Mouse (Mus musculus) CH12.LX (cell line): ENCODE results near the gene Rras. TPM values are rescaled to one million over a fixed set of nuclear protein-coding genes. Genes with fewer than 3 reads are reported as not detected.
A peak's percentile ranks its signal among the peaks of the same experiment; 100 is the strongest.

Experiments
- DNase-seq: peaks from one replicate; pipeline ENCODE4 v3.0.0-alpha.2; 2013; ENCODE audit errors: extremely low read depth
- H3K27ac ChIP-seq: 2 replicates; pipeline ENCODE4 v1.5.1; 2012; ENCODE audit warnings: low read depth, mild to moderate bottlenecking, control low read depth, moderate library complexity; ENCODE audit not compliant: insufficient read depth
- H3K27me3 ChIP-seq: replicated peaks from 2 replicates; pipeline ENCODE3; 2012; ENCODE audit warnings: inconsistent platforms
- H3K36me3 ChIP-seq, 2 experiments: replicated peaks in 1 of 2; 2 replicates each; pipeline versions ENCODE3 to v1.6.1; 2012; ENCODE audit warnings: inconsistent platforms in 1 of 2, low read length in 1 of 2, mild to moderate bottlenecking in 1 of 2, mixed read lengths in 1 of 2, moderate library complexity in 1 of 2; ENCODE audit not compliant: control insufficient read depth in 1 of 2, insufficient read depth in 1 of 2
- H3K4me1 ChIP-seq, 2 experiments: 2 replicates each; pipeline ENCODE4 v1.6.1; 2012; ENCODE audit warnings: inconsistent platforms in 1 of 2, moderate library complexity in 1 of 2; ENCODE audit not compliant: insufficient read depth in 2 of 2, control insufficient read depth in 1 of 2
- H3K4me2 ChIP-seq: 2 replicates; pipeline ENCODE4 v1.6.1; 2012; ENCODE audit warnings: low read depth, mild to moderate bottlenecking, control low read depth; ENCODE audit not compliant: poor library complexity, insufficient read depth, severe bottlenecking
- H3K4me3 ChIP-seq, 3 experiments: fragments of 150-350 bp in 1 of 3; sonication (generic) in 1 of 3; replicated peaks in 1 of 3; 2 replicates each; pipeline versions ENCODE3 to v1.5.1; 2011 to 2012; ENCODE audit warnings: low read depth in 2 of 3, low read length in 2 of 3, mild to moderate bottlenecking in 2 of 3, moderate library complexity in 2 of 3, control low read depth in 1 of 3, improper control_type of control experiment in 1 of 3, inconsistent platforms in 1 of 3, mixed read lengths in 1 of 3; ENCODE audit not compliant: poor library complexity in 1 of 3
- H3K79me2 ChIP-seq: replicated peaks from 2 replicates; pipeline ENCODE4 v1.6.1; 2012; ENCODE audit warnings: mild to moderate bottlenecking, moderate library complexity; ENCODE audit not compliant: control insufficient read depth, poor library complexity, insufficient read depth, severe bottlenecking; ENCODE audit errors: extremely low read depth
- H3K9ac ChIP-seq: 2 replicates; pipeline ENCODE4 v1.6.1; 2012; ENCODE audit warnings: low read depth, mild to moderate bottlenecking, control low read depth, moderate library complexity; ENCODE audit not compliant: insufficient read depth
- H3K9me3 ChIP-seq: replicated peaks from 2 replicates; pipeline ENCODE3; 2012; ENCODE audit warnings: low read length, inconsistent platforms, mixed read lengths
- BHLHE40 ChIP-seq: IDR thresholded peaks from 2 replicates; pipeline ENCODE4 v1.6.1; 2011; ENCODE audit warnings: mild to moderate bottlenecking, low read depth, low read length, improper control_type of control experiment
- CHD1 ChIP-seq: IDR thresholded peaks from 2 replicates; pipeline ENCODE4 v1.6.1; 2012; ENCODE audit warnings: low read depth, low read length, improper control_type of control experiment, inconsistent platforms
- CHD2 ChIP-seq: IDR thresholded peaks from 2 replicates; pipeline ENCODE4 v1.6.1; 2011; ENCODE audit warnings: low read length, improper control_type of control experiment
- CTCF ChIP-seq, 2 experiments: IDR thresholded peaks in 1 of 2; conservative IDR thresholded peaks in 1 of 2; 2 replicates each; pipeline ENCODE4 v1.5.1; 2011 to 2012; ENCODE audit warnings: low read depth in 2 of 2, low read length in 2 of 2, improper control_type of control experiment in 1 of 2, inconsistent platforms in 1 of 2, mild to moderate bottlenecking in 1 of 2, moderate library complexity in 1 of 2
- E2F4 ChIP-seq: IDR thresholded peaks from 2 replicates; pipeline ENCODE4 v1.6.1; 2011; ENCODE audit warnings: low read depth, low read length, improper control_type of control experiment; ENCODE audit not compliant: insufficient replicate concordance
- ELF1 ChIP-seq: IDR thresholded peaks from 2 replicates; pipeline ENCODE4 v1.6.1; 2014; ENCODE audit warnings: low read depth, mild to moderate bottlenecking, inconsistent platforms, low read length, improper control_type of control experiment
- EP300 ChIP-seq: IDR thresholded peaks from 2 replicates; pipeline ENCODE4 v1.6.1; 2011; ENCODE audit warnings: low read length, improper control_type of control experiment
- ETS1 ChIP-seq: conservative IDR thresholded peaks from 2 replicates; pipeline ENCODE4 v1.6.1; 2012; ENCODE audit warnings: low read depth, mild to moderate bottlenecking, inconsistent platforms, low read length, improper control_type of control experiment, moderate library complexity
- GABPA ChIP-seq: IDR thresholded peaks from 2 replicates; pipeline ENCODE4 v1.6.1; 2012; ENCODE audit warnings: low read depth, low read length, improper control_type of control experiment, inconsistent platforms; ENCODE audit not compliant: insufficient replicate concordance
- JUND ChIP-seq: conservative IDR thresholded peaks from 2 replicates; pipeline ENCODE4 v1.6.1; 2011; ENCODE audit warnings: low read depth, low read length, improper control_type of control experiment
- KAT2A ChIP-seq: IDR thresholded peaks from 2 replicates; pipeline ENCODE4 v1.6.1; 2012; ENCODE audit warnings: low read length, improper control_type of control experiment, inconsistent platforms; ENCODE audit not compliant: insufficient replicate concordance
- MAFK ChIP-seq: IDR thresholded peaks from 2 replicates; pipeline ENCODE4 v1.6.1; 2011; ENCODE audit warnings: low read length, improper control_type of control experiment; ENCODE audit not compliant: insufficient replicate concordance
- MAX ChIP-seq: IDR thresholded peaks from 2 replicates; pipeline ENCODE4 v1.6.1; 2011; ENCODE audit warnings: low read length, improper control_type of control experiment
- MAZ ChIP-seq: IDR thresholded peaks from 2 replicates; pipeline ENCODE4 v1.6.1; 2012; ENCODE audit warnings: low read depth, mild to moderate bottlenecking, inconsistent platforms, low read length, improper control_type of control experiment, moderate library complexity
- MEF2A ChIP-seq: IDR thresholded peaks from 2 replicates; pipeline ENCODE4 v1.6.1; 2014; ENCODE audit warnings: low read depth, mild to moderate bottlenecking, inconsistent platforms, low read length, improper control_type of control experiment, borderline replicate concordance
- MXI1 ChIP-seq: IDR thresholded peaks from 2 replicates; pipeline ENCODE4 v1.6.1; 2011; ENCODE audit warnings: mild to moderate bottlenecking, low read depth, low read length, improper control_type of control experiment
- MYC ChIP-seq: IDR thresholded peaks from 2 replicates; pipeline ENCODE4 v1.6.1; 2011; ENCODE audit warnings: low read depth, mild to moderate bottlenecking, improper control_type of control experiment, low read length
- PAX5 ChIP-seq: IDR thresholded peaks from 2 replicates; pipeline ENCODE4 v1.6.1; 2012; ENCODE audit warnings: low read length, inconsistent platforms, mixed read lengths
- POLR2A ChIP-seq: IDR thresholded peaks from 2 replicates; pipeline ENCODE4 v1.6.1; 2011; ENCODE audit warnings: low read depth, mild to moderate bottlenecking, improper control_type of control experiment, low read length
- RAD21 ChIP-seq: IDR thresholded peaks from 2 replicates; pipeline ENCODE4 v1.6.1; 2011; ENCODE audit warnings: low read depth, mild to moderate bottlenecking, low read length, improper control_type of control experiment, moderate library complexity
- SIN3A ChIP-seq: IDR thresholded peaks from 2 replicates; pipeline ENCODE4 v1.6.1; 2012; ENCODE audit warnings: low read length, improper control_type of control experiment, inconsistent platforms
- SMC3 ChIP-seq: IDR thresholded peaks from 2 replicates; pipeline ENCODE4 v1.6.1; 2011; ENCODE audit warnings: low read depth, low read length, improper control_type of control experiment
- TCF12 ChIP-seq: IDR thresholded peaks from 2 replicates; pipeline ENCODE4 v1.6.1; 2014; ENCODE audit warnings: low read depth, mild to moderate bottlenecking, inconsistent platforms, low read length, improper control_type of control experiment
- UBTF ChIP-seq: IDR thresholded peaks from 2 replicates; pipeline ENCODE4 v1.6.1; 2012; ENCODE audit warnings: low read depth, mild to moderate bottlenecking, inconsistent platforms, low read length, improper control_type of control experiment, moderate library complexity
- USF1 ChIP-seq: IDR thresholded peaks from 2 replicates; pipeline ENCODE4 v1.6.1; 2014; ENCODE audit warnings: low read depth, mild to moderate bottlenecking, inconsistent platforms, low read length, improper control_type of control experiment
- USF2 ChIP-seq: conservative IDR thresholded peaks from 2 replicates; pipeline ENCODE4 v1.6.1; 2011; ENCODE audit warnings: low read depth, low read length, improper control_type of control experiment
- ZC3H11A ChIP-seq: IDR thresholded peaks from 2 replicates; pipeline ENCODE4 v1.6.1; 2012; ENCODE audit warnings: low read depth, mild to moderate bottlenecking, inconsistent platforms, low read length, improper control_type of control experiment
- ZKSCAN1 ChIP-seq: IDR thresholded peaks from 2 replicates; pipeline ENCODE4 v1.6.1; 2012; ENCODE audit warnings: low read depth, inconsistent platforms, low read length, improper control_type of control experiment, borderline replicate concordance
- ZMIZ1 ChIP-seq: IDR thresholded peaks from 2 replicates; pipeline ENCODE4 v1.6.1; 2012; ENCODE audit warnings: low read depth, mild to moderate bottlenecking, inconsistent platforms, low read length, improper control_type of control experiment
- ZNF384 ChIP-seq: IDR thresholded peaks from 2 replicates; pipeline ENCODE4 v1.6.1; 2012; ENCODE audit warnings: low read depth, low read length, improper control_type of control experiment, inconsistent platforms
- dilution Hi-C: fragments of 300-500 bp; cut with MboI; formaldehyde crosslinking; loops from 2 replicates; pipeline ENCODE4 v1.14.3; 2020; ENCODE audit warnings: low sequenced_read_pairs; ENCODE audit not compliant: extremely low pct_unique_long_range_greater_than_20kb, extremely low pct_ligation_motif_present
- in situ Hi-C: fragments of 300-500 bp; cut with MboI; formaldehyde crosslinking; loops from 3 replicates; pipeline ENCODE4 v1.14.3; 2019; ENCODE audit warnings: low sequenced_read_pairs, low pct_ligation_motif_present, low pct_unique_long_range_greater_than_20kb, mixed read lengths
- polyA plus RNA-seq: library from polyadenylated mRNA; unstranded; fragments of >175 nt; gene quantifications from 2 replicates; pipeline ENCODE4 v1.2.1, GENCODE M21; 2012; ENCODE audit warnings: low read depth; ENCODE audit not compliant: insufficient read length
- total RNA-seq, 2 experiments: library from RNA; depleted of rRNA; stranded (reverse); fragments of 300-350 nt in 1 of 2; fragments of >200 nt in 1 of 2; gene quantifications; 2 replicates each; pipeline ENCODE4 v1.2.3; 2012 to 2014

Rras gene
- total and polyA plus RNA-seq, 3 experiments, result 7.2 to 19.8 (median 10.6) TPM

GRCm38 (mm10) chr7:44984833-44985164 is 33.0 kb upstream of the Rras start:
- dilution Hi-C loops, result no loop called here
- in situ Hi-C loops, result loop anchor here (5.0 kb wide), 1 partner anchor 63 kb away; no protein-coding TSS in a partner anchor
- H3K4me3 ChIP-seq, result peak overlapping the region in 2 of 3 experiments; percentile 87 to 99

GRCm38 (mm10) chr7:44985595-44986191 is 32.1 kb upstream of the Rras start:
- in situ Hi-C loops, result loop anchor here (5.0 kb wide), 1 partner anchor 62 kb away; no protein-coding TSS in a partner anchor
- dilution Hi-C loops, result no loop called here
- Histone ChIP-seq H3K4me2 (peak overlapping the region; percentile 60), H3K9ac (peak overlapping the region; percentile 92), H3K9me3 (no peaks in the 10 kb centered on the region), H3K27ac (peak overlapping the region; percentile 60), H3K27me3 (no peaks in the 10 kb centered on the region), H3K79me2 (peaks cover 55% of the 10 kb centered on the region), H3K4me3 (peak overlapping the region; percentile 87 to 99 (median 94)), H3K36me3 (peaks cover 19 to 45% of the 10 kb centered on the region in 2 experiments), H3K4me1 (peaks cover 12 to 46% of the 10 kb centered on the region in 2 experiments)
- TF ChIP-seq BHLHE40 (peak; percentile 72), POLR2A (no peak), RAD21 (no peak), ZMIZ1 (0 out of 2 replicates have a peak, but pooled peaks have one; percentile 16), CHD1 (no peak; the same call in 1 of the 2 replicates), SIN3A (peak; percentile 94), MYC (peak; percentile 87), UBTF (no peak), MXI1 (peak; percentile 94), USF1 (0 out of 2 replicates have a peak, but pooled peaks have one; percentile 2), ZKSCAN1 (no peak), KAT2A (no peak), MEF2A (peak; percentile 45; the same call in 1 of the 2 replicates), CHD2 (peak; percentile 80), MAX (peak; percentile 93), ZC3H11A (no peak), CTCF (conservative IDR thresholded peaks at IDR 0.05 in 1 of 2, IDR thresholded peaks at IDR 0.05 in 1 of 2; ENCODE audit: low read depth in 2 of 2, low read length in 2 of 2) (peak in 1 of 2 experiments; percentile 50; a peak in 2 of 4 replicates), TCF12 (no peak), ETS1 (peak; percentile 21; the same call in 1 of the 2 replicates), E2F4 (no peak)
- peak; percentile 82 for DNase-seq

More at GRCm38 (mm10) chr7:44984833-44985164, 33.0 kb upstream of the Rras start:
- H3K79me2 ChIP-seq, result peaks cover 55% of the 10 kb centered on the region
- H3K9me3 ChIP-seq, result no peaks in the 10 kb centered on the region
- no peak for DNase-seq
- peaks cover 12 to 37% of the 10 kb centered on the region in 2 experiments for H3K4me1 ChIP-seq
- H3K9ac ChIP-seq, result peak overlapping the region; percentile 92; the same call in 1 of the 2 replicates
- peak overlapping the region; percentile 60 for H3K4me2 ChIP-seq
- H3K27ac ChIP-seq, result no peak overlapping the region
- no peak for TF ChIP-seq GABPA
- TF ChIP-seq MAZ, result no peak
- TF ChIP-seq ELF1, result no peak
- no peak for TF ChIP-seq JUND
- TF ChIP-seq CHD1, result no peak
- no peak for TF ChIP-seq MAFK
- no peak for TF ChIP-seq RAD21
- TF ChIP-seq USF2, result no peak
- no peak for TF ChIP-seq MEF2A
- TF ChIP-seq EP300, result no peak
- TF ChIP-seq KAT2A, result no peak
- TF ChIP-seq ZNF384, result no peak
- no peak for TF ChIP-seq PAX5
- TF ChIP-seq USF1, result no peak
- no peak for TF ChIP-seq BHLHE40
- TF ChIP-seq MAX, result no peak
- TF ChIP-seq ZC3H11A, result no peak
- no peak for TF ChIP-seq ZKSCAN1
- TF ChIP-seq SMC3, result no peak
- no peak for TF ChIP-seq E2F4
- peaks cover 26 to 53% of the 10 kb centered on the region in 2 experiments for H3K36me3 ChIP-seq
- H3K27me3 ChIP-seq, result no peaks in the 10 kb centered on the region
